Mouse (Mus musculus): ENCODE results near the gene Pip4p1.
"Not testable (repeated sequence)": the region's sequence is repeated elsewhere in the genome, so short reads cannot be mapped to it uniquely, and the experiment has no call there.

Pip4p1 gene

GRCm38 (mm10) chr14:50938940-50939339 lies 8.3 kb upstream of the Pip4p1 start:
- CTCF ChIA-PET = no interaction called here

- CTCF ChIA-PET = no interaction called here
These were observed 7.7 kb upstream of the Pip4p1 start for GRCm38 (mm10) chr14:50938119-50938908.

GRCm38 (mm10) chr14:50936649-50937048 lies 6.0 kb upstream of the Pip4p1 start:
- CTCF ChIA-PET = no interaction called here

- CTCF ChIA-PET = no interaction called here
These were observed 901 bp upstream of the Pip4p1 start for GRCm38 (mm10) chr14:50931493-50932020.

GRCm38 (mm10) chr14:50930377-50930753 lies 291 bp downstream of the Pip4p1 start:
- CTCF ChIA-PET = no interaction called here

GRCm38 (mm10) chr14:50929951-50930350 lies 705 bp downstream of the Pip4p1 start:
- CTCF ChIA-PET = no interaction called here

GRCm38 (mm10) chr14:50927366-50927765 lies 3.3 kb downstream of the Pip4p1 start:
- CTCF ChIA-PET = no interaction called here

- CTCF ChIA-PET = interaction anchor here (0.5 kb wide), 1 partner anchor 48 kb away, joined by 3 read pairs; no protein-coding TSS in a partner anchor
These were observed 5.3 kb downstream of the Pip4p1 start for GRCm38 (mm10) chr14:50925111-50925920.

GRCm38 (mm10) chr14:50924281-50925064 lies 6.2 kb downstream of the Pip4p1 start, which contains the start of the genes Osgep and Apex1:
Gene Osgep (minus strand): TSS chr14:50924893.
Gene Apex1 (plus strand): TSS chr14:50924968.
- CTCF ChIA-PET = interaction anchor here (0.5 kb wide), 1 partner anchor 47 kb away, joined by 3 read pairs; no protein-coding TSS in a partner anchor

GRCm38 (mm10) chr14:50923437-50923836 lies 7.2 kb downstream of the Pip4p1 start:
- CTCF ChIA-PET = not testable (repeated sequence)

- CTCF ChIA-PET = no interaction called here
These were observed 19.3 kb downstream of the Pip4p1 start for GRCm38 (mm10) chr14:50911356-50911755.

GRCm38 (mm10) chr14:50908126-50908525 lies 22.5 kb downstream of the Pip4p1 start:
- CTCF ChIA-PET = no interaction called here

GRCm38 (mm10) chr14:50905327-50905726 lies 25.3 kb downstream of the Pip4p1 start:
- CTCF ChIA-PET = not testable (repeated sequence)

- CTCF ChIA-PET = no interaction called here
These were observed 25.9 kb downstream of the Pip4p1 start for GRCm38 (mm10) chr14:50904828-50905129.

- CTCF ChIA-PET = no interaction called here
These were observed 26.5 kb downstream of the Pip4p1 start for GRCm38 (mm10) chr14:50903973-50904827.

GRCm38 (mm10) chr14:50897992-50898391 lies 32.7 kb downstream of the Pip4p1 start:
- CTCF ChIA-PET = not testable (repeated sequence)

GRCm38 (mm10) chr14:50897374-50897765 lies 33.3 kb downstream of the Pip4p1 start, which contains the start of gene Klhl33:
Gene Klhl33 (minus strand): TSS chr14:50897507.
- CTCF ChIA-PET = no interaction called here

- CTCF ChIA-PET = no interaction called here
These were observed 33.8 kb downstream of the Pip4p1 start for GRCm38 (mm10) chr14:50896747-50897373.

- CTCF ChIA-PET = no interaction called here
These were observed 34.5 kb downstream of the Pip4p1 start for GRCm38 (mm10) chr14:50895985-50896746.

- CTCF ChIA-PET = interaction anchor here (0.7 kb wide), 1 partner anchor 26 kb away, joined by 3 read pairs; no protein-coding TSS in a partner anchor
These were observed 35.2 kb downstream of the Pip4p1 start for GRCm38 (mm10) chr14:50895407-50895806.
